Mouse (Mus musculus): ENCODE results near the gene Ephb4.

DNA sequence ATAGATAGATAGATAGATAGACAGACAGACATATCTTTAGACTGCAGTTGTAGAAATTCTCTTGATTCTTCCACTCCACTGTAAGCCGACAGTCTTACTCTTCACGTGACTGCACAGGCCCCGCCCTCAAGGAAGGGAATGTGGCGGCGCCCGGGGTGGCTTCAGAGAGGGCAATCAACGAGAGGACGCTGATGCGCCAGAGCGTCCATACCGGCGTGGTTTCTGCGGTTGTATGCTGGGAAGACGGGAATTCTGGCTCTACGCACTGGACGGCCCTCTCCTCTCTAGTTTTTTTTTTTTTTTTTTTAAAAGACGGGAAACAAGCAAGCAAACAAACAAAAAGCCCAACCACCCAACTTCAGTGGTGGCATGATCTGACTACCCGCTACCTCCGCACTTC lies 11.7 kb upstream of the Ephb4 start:
- TF ChIP-seq CTCF (IDR thresholded peaks at IDR 0.05; ENCODE audit: control insufficient read depth, insufficient read depth, low read length) (no peak), POLR2A (IDR thresholded peaks at IDR 0.05; ENCODE audit: borderline replicate concordance, control insufficient read depth, low read depth, low read length) (peak; percentile 44; the same call in 1 of the 2 replicates)
